Mouse (Mus musculus) hindlimb bud, embryonic 11.5 days (tissue): Measurements from ENCODE around the gene Cpn1.

Source experiments
- DNase-seq: peaks from one replicate; pipeline ENCODE4 v3.0.0-alpha.2; 2012; ENCODE audit warnings: low read depth, low spot score; ENCODE audit errors: extremely low spot score

Cpn1 gene

GRCm38 (mm10) chr19:43986069-43986794, at the start of gene Cpn1:
Gene Cpn1 (minus strand): TSS chr19:43986556.
- DNase-seq = no peak

- no peak for DNase-seq
Observed at GRCm38 (mm10) chr19:44033396-44033795, 47.0 kb upstream of the Cpn1 start.

GRCm38 (mm10) chr19:44032046-44032744, 45.8 kb upstream of the Cpn1 start:
- no peak for DNase-seq

- DNase-seq = no peak
Observed at GRCm38 (mm10) chr19:44030024-44030423, 43.7 kb upstream of the Cpn1 start.

- DNase-seq = no peak
Observed at GRCm38 (mm10) chr19:44028972-44029371, 42.6 kb upstream of the Cpn1 start, which contains the start of gene Cyp2c23. Gene Cyp2c23 (minus strand): TSS chr19:44029208.

GRCm38 (mm10) chr19:44026956-44027530, 40.7 kb upstream of the Cpn1 start:
- DNase-seq = no peak

GRCm38 (mm10) chr19:44024921-44025585, 38.7 kb upstream of the Cpn1 start:
- no peak for DNase-seq

GRCm38 (mm10) chr19:44023066-44023465, 36.7 kb upstream of the Cpn1 start:
- DNase-seq = no peak

GRCm38 (mm10) chr19:44021502-44021901, 35.1 kb upstream of the Cpn1 start:
- DNase-seq = no peak

- no peak for DNase-seq
Observed at GRCm38 (mm10) chr19:44019739-44020138, 33.4 kb upstream of the Cpn1 start.

GRCm38 (mm10) chr19:44013862-44014261, 27.5 kb upstream of the Cpn1 start:
- no peak for DNase-seq

- no peak for DNase-seq
Observed at GRCm38 (mm10) chr19:44008784-44009183, 22.4 kb upstream of the Cpn1 start.

- DNase-seq = no peak
Observed at GRCm38 (mm10) chr19:44007186-44007585, 20.8 kb upstream of the Cpn1 start.

GRCm38 (mm10) chr19:44005025-44005424, 18.7 kb upstream of the Cpn1 start:
- DNase-seq = no peak

- no peak for DNase-seq
Observed at GRCm38 (mm10) chr19:44004261-44004660, 17.9 kb upstream of the Cpn1 start.

- no peak for DNase-seq
Observed at GRCm38 (mm10) chr19:44000720-44001119, 14.4 kb upstream of the Cpn1 start.

GRCm38 (mm10) chr19:44000061-44000460, 13.7 kb upstream of the Cpn1 start:
- no peak for DNase-seq

- no peak for DNase-seq
Observed at GRCm38 (mm10) chr19:43998802-43999527, 12.6 kb upstream of the Cpn1 start.

- DNase-seq = no peak
Observed at GRCm38 (mm10) chr19:43998101-43998500, 11.7 kb upstream of the Cpn1 start.

- no peak for DNase-seq
Observed at GRCm38 (mm10) chr19:43995427-43995826, 9.1 kb upstream of the Cpn1 start.

- DNase-seq = no peak
Observed at GRCm38 (mm10) chr19:43992464-43992863, 6.1 kb upstream of the Cpn1 start.
